Mouse (Mus musculus): ENCODE measurements around the gene Agpat1. TPM values are rescaled to one million over a fixed set of nuclear protein-coding genes. Genes with fewer than 3 reads are reported as not detected.

Agpat1 gene
- total and polyA plus RNA-seq, 3 experiments = 11.2 to 47.4 (median 44.4) TPM

GRCm38 (mm10) chr17:34578070-34578469 lies 26.0 kb upstream of the Agpat1 start:
- Histone ChIP-seq H3K4me3 (replicated peaks in 1 of 3; ENCODE audit: low read depth in 2 of 3, low read length in 2 of 3, poor library complexity in 1 of 3) (no peak overlapping the region), H3K79me2 (replicated peaks; ENCODE audit: control insufficient read depth, extremely low read depth, insufficient read depth, poor library complexity, severe bottlenecking) (no peaks in the 10 kb centered on the region), H3K27ac (ENCODE audit: insufficient read depth, low read depth) (no peak overlapping the region), H3K9ac (ENCODE audit: insufficient read depth, low read depth) (no peak overlapping the region), H3K9me3 (replicated peaks; ENCODE audit: low read length) (no peaks in the 10 kb centered on the region), H3K4me2 (ENCODE audit: insufficient read depth, low read depth, poor library complexity, severe bottlenecking) (no peak overlapping the region), H3K4me1 (ENCODE audit: control insufficient read depth in 1 of 2, insufficient read depth in 2 of 2) (peaks cover 4 to 19% of the 10 kb centered on the region in 2 experiments), H3K36me3 (replicated peaks in 1 of 2; ENCODE audit: control insufficient read depth in 1 of 2, insufficient read depth in 1 of 2, low read length in 1 of 2) (no peaks in the 10 kb centered on the region), H3K27me3 (replicated peaks) (peaks cover 6% of the 10 kb centered on the region)
- no peak for TF ChIP-seq JUND (conservative IDR thresholded peaks at IDR 0.05; ENCODE audit: low read depth, low read length)
- TF ChIP-seq IRF4 (IDR thresholded peaks at IDR 0.05; ENCODE audit: low read depth, low read length) = peak; percentile 76
- peak; percentile 70 for TF ChIP-seq EP300 (IDR thresholded peaks at IDR 0.05; ENCODE audit: low read length)
- TF ChIP-seq PAX5 (IDR thresholded peaks at IDR 0.05; ENCODE audit: low read length) = no peak
- TF ChIP-seq USF2 (conservative IDR thresholded peaks at IDR 0.05; ENCODE audit: low read depth, low read length) = no peak
- DNase-seq (ENCODE audit: extremely low read depth) = peak; percentile 59
- in situ Hi-C loops (cut with MboI; ENCODE audit: low pct_ligation_motif_present, low pct_unique_long_range_greater_than_20kb, low sequenced_read_pairs) = no loop called here
- dilution Hi-C loops (cut with MboI; ENCODE audit: extremely low pct_ligation_motif_present, extremely low pct_unique_long_range_greater_than_20kb, low sequenced_read_pairs) = no loop called here

GRCm38 (mm10) chr17:34582528-34582927 lies 21.5 kb upstream of the Agpat1 start:
- TF ChIP-seq HCFC1 (IDR thresholded peaks at IDR 0.05; ENCODE audit: low read depth, low read length) = no peak
- no peak for TF ChIP-seq TBP (conservative IDR thresholded peaks at IDR 0.05; ENCODE audit: low read depth, low read length)
- TF ChIP-seq MAFK (IDR thresholded peaks at IDR 0.05; ENCODE audit: insufficient replicate concordance, low read length) = no peak
- TF ChIP-seq RAD21 (IDR thresholded peaks at IDR 0.05; ENCODE audit: low read depth, low read length) = no peak
- no peak for TF ChIP-seq ZNF384 (IDR thresholded peaks at IDR 0.05; ENCODE audit: low read depth, low read length)
- no peak for TF ChIP-seq JUN (IDR thresholded peaks at IDR 0.05; ENCODE audit: insufficient read depth, low read depth, low read length)
- TF ChIP-seq ZMIZ1 (IDR thresholded peaks at IDR 0.05; ENCODE audit: low read depth, low read length) = no peak
- TF ChIP-seq CHD2 (IDR thresholded peaks at IDR 0.05; ENCODE audit: low read length) = no peak
- TF ChIP-seq E2F4 (IDR thresholded peaks at IDR 0.05; ENCODE audit: insufficient replicate concordance, low read depth, low read length) = no peak
- TF ChIP-seq MAX (IDR thresholded peaks at IDR 0.05; ENCODE audit: low read length) = no peak
- no peak for TF ChIP-seq ETS1 (conservative IDR thresholded peaks at IDR 0.05; ENCODE audit: low read depth, low read length)
- no peak for TF ChIP-seq JUND (conservative IDR thresholded peaks at IDR 0.05; ENCODE audit: low read depth, low read length)
- no peak overlapping the region for H3K9ac ChIP-seq (ENCODE audit: insufficient read depth, low read depth)
- dilution Hi-C loops (cut with MboI; ENCODE audit: extremely low pct_ligation_motif_present, extremely low pct_unique_long_range_greater_than_20kb, low sequenced_read_pairs) (no loop called here), in situ Hi-C loops (cut with MboI; ENCODE audit: low pct_ligation_motif_present, low pct_unique_long_range_greater_than_20kb, low sequenced_read_pairs) (no loop called here)
- no peak overlapping the region for H3K27ac ChIP-seq (ENCODE audit: insufficient read depth, low read depth)
- peaks cover 2 to 17% of the 10 kb centered on the region in 2 experiments; a peak in 3 of 4 replicates for H3K4me1 ChIP-seq (ENCODE audit: control insufficient read depth in 1 of 2, insufficient read depth in 2 of 2)
- no peaks in the 10 kb centered on the region for H3K36me3 ChIP-seq (replicated peaks in 1 of 2; ENCODE audit: control insufficient read depth in 1 of 2, insufficient read depth in 1 of 2, low read length in 1 of 2)
- H3K79me2 ChIP-seq (replicated peaks; ENCODE audit: control insufficient read depth, extremely low read depth, insufficient read depth, poor library complexity, severe bottlenecking) = no peaks in the 10 kb centered on the region
- H3K4me2 ChIP-seq (ENCODE audit: insufficient read depth, low read depth, poor library complexity, severe bottlenecking) = no peak overlapping the region
- H3K9me3 ChIP-seq (replicated peaks; ENCODE audit: low read length) = no peaks in the 10 kb centered on the region
- H3K27me3 ChIP-seq (replicated peaks) = peaks cover 8% of the 10 kb centered on the region
- H3K4me3 ChIP-seq (replicated peaks in 1 of 3; ENCODE audit: low read depth in 2 of 3, low read length in 2 of 3, poor library complexity in 1 of 3) = no peak overlapping the region
- DNase-seq (ENCODE audit: extremely low read depth) = no peak
